Mouse (Mus musculus) liver, embryonic 16.5 days (tissue): ENCODE data around the gene Helz2. TPM values are rescaled to one million over a fixed set of nuclear protein-coding genes. Genes with fewer than 3 reads are reported as not detected.
"Not testable (repeated sequence)": the region's sequence is repeated elsewhere in the genome, so short reads cannot be mapped to it uniquely, and the experiment has no call there.

Experiments
- ATAC-seq: fragments of 200-750 bp; cut with Nextera tagmentation; 2 replicates; pipeline ENCODE4 v1.8.0; 2017; ENCODE audit warnings: low read depth, mild to moderate bottlenecking, moderate number of reproducible peaks, moderate library complexity
- H3K27ac ChIP-seq: fragments of 300-500 bp; sonication (generic); 2 replicates; pipeline ENCODE4 v1.5.1; 2014; ENCODE audit warnings: mild to moderate bottlenecking, low read length
- H3K27me3 ChIP-seq: fragments of 300-500 bp; sonication (generic); 2 replicates; pipeline ENCODE4 v1.6.1; 2014; ENCODE audit warnings: low read depth, low read length, mixed read lengths; ENCODE audit not compliant: control insufficient read depth, insufficient read depth
- H3K36me3 ChIP-seq: fragments of 300-500 bp; sonication (generic); 2 replicates; pipeline ENCODE4 v1.6.1; 2014; ENCODE audit warnings: mild to moderate bottlenecking; ENCODE audit not compliant: control insufficient read depth, insufficient read depth
- H3K4me1 ChIP-seq: fragments of 300-500 bp; sonication (generic); 2 replicates; pipeline ENCODE4 v1.6.1; 2014; ENCODE audit warnings: low read depth, low read length, mixed read lengths; ENCODE audit not compliant: control insufficient read depth
- H3K4me2 ChIP-seq: fragments of 300-500 bp; sonication (generic); 2 replicates; pipeline ENCODE4 v1.6.1; 2014; ENCODE audit warnings: low read depth, low read length, mixed read lengths
- H3K4me3 ChIP-seq: fragments of 300-500 bp; sonication (generic); 2 replicates; pipeline ENCODE4 v1.5.1; 2014; ENCODE audit warnings: low read depth, mild to moderate bottlenecking, low read length
- H3K9ac ChIP-seq: fragments of 300-500 bp; sonication (generic); 2 replicates; pipeline ENCODE4 v1.6.1; 2014; ENCODE audit warnings: low read depth, low read length
- H3K9me3 ChIP-seq: fragments of 300-500 bp; sonication (generic); replicated peaks from 2 replicates; pipeline ENCODE4 v1.6.1; 2016; ENCODE audit warnings: low read length; ENCODE audit not compliant: control insufficient read depth
- WGBS: fragments of 180-500 bp; shearing (Covaris S2); extraction: QIAGEN DNeasy Blood & Tissue Kit; methylation state at CpG from one replicate; pipeline ENCODE4 v1.1.7; 2014; ENCODE audit not compliant: insufficient replicate concordance; 5-methylcytosine and 5-hydroxymethylcytosine counted together
- polyA plus RNA-seq: library from polyadenylated mRNA; unstranded; fragments of >200 nt; fragmentation: Nextera tagmentation; extraction: Ambion mirVana; gene quantifications from 2 replicates; pipeline ENCODE4 v1.2.1, GENCODE M21; 2015

The Helz2 gene
- polyA plus RNA-seq, 1 experiment from 2014 or later, result 3.2 TPM

GRCm38 (mm10) chr2:181193044-181193443, 48.8 kb downstream of the Helz2 start:
- no peak for ATAC-seq
- peaks cover 4% of the 10 kb centered on the region; the same call in 1 of the 2 replicates for H3K27me3 ChIP-seq
- H3K4me1 ChIP-seq, result peaks cover 28% of the 10 kb centered on the region
- no peak overlapping the region for H3K4me2 ChIP-seq
- H3K4me3 ChIP-seq, result no peak overlapping the region
- 41% methylated on average over 3 of the region's 3 CpGs for WGBS
- no peak overlapping the region for H3K27ac ChIP-seq
- H3K36me3 ChIP-seq, result no peaks in the 10 kb centered on the region
- H3K9me3 ChIP-seq, result no peaks in the 10 kb centered on the region
- no peak overlapping the region for H3K9ac ChIP-seq

- no peak for ATAC-seq
- WGBS, result 66% methylated on average over 4 of the region's 4 CpGs
Observed at GRCm38 (mm10) chr2:181191936-181192335, 49.9 kb downstream of the Helz2 start.

GRCm38 (mm10) chr2:181191385-181191784, 50.4 kb downstream of the Helz2 start:
- H3K9ac ChIP-seq, H3K4me3 ChIP-seq, H3K9me3 ChIP-seq, H3K27ac ChIP-seq, H3K36me3 ChIP-seq, H3K4me2 ChIP-seq, H3K27me3 ChIP-seq, ATAC-seq: not testable (repeated sequence)
- WGBS, result 48% methylated on average over 4 of the region's 4 CpGs
- peaks cover 22% of the 10 kb centered on the region for H3K4me1 ChIP-seq

More at GRCm38 (mm10) chr2:181191936-181192335, 49.9 kb downstream of the Helz2 start:
- H3K36me3 ChIP-seq, result no peaks in the 10 kb centered on the region
- H3K27me3 ChIP-seq, result peaks cover 4% of the 10 kb centered on the region; the same call in 1 of the 2 replicates
- peaks cover 24% of the 10 kb centered on the region for H3K4me1 ChIP-seq
- no peak overlapping the region for H3K9ac ChIP-seq
- no peak overlapping the region for H3K27ac ChIP-seq
- H3K4me3 ChIP-seq, result no peak overlapping the region
- no peak overlapping the region for H3K4me2 ChIP-seq
- no peaks in the 10 kb centered on the region for H3K9me3 ChIP-seq

- Histone ChIP-seq H3K27ac (peak overlapping the region; percentile 74; the same call in 1 of the 2 replicates), H3K9me3 (no peaks in the 10 kb centered on the region), H3K4me3 (no peak overlapping the region), H3K4me1 (peaks cover 16% of the 10 kb centered on the region), H3K9ac (no peak overlapping the region), H3K36me3 (no peaks in the 10 kb centered on the region), H3K4me2 (no peak overlapping the region), H3K27me3 (peaks cover 8% of the 10 kb centered on the region)
- WGBS, result 61% methylated on average over 1 of the region's 1 CpGs
- ATAC-seq, result no peak
Observed at GRCm38 (mm10) chr2:181189321-181189720, 52.5 kb downstream of the Helz2 start.

DNA sequence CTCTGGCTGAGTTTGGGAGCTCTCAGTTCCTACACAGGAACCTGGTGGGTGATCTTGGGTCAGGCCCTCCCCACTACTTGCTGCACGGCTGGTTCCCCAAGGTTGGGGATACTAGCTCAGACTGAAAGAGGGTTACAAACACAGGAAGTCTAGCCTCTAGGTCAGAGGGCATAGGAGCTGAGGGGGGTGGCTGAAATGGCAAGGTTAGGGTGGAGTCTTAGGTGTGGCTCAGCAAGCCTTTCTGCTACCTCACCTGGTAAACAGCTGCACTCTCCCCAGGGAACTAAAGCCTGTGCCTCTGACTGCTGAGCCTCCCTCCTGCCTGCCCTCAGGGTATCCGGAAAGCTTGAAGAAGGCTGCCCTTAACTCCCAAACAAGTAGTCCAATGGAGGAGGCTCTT, 53.1 kb downstream of the Helz2 start:
- peaks cover 16% of the 10 kb centered on the region for H3K4me1 ChIP-seq
- H3K27me3 ChIP-seq, result peaks cover 5% of the 10 kb centered on the region
- 64% methylated on average over 2 of the region's 2 CpGs for WGBS
- H3K4me3 ChIP-seq, result peak overlapping the region; percentile 87; the same call in 1 of the 2 replicates
- H3K4me2 ChIP-seq, result peak overlapping the region; percentile 99
- H3K9ac ChIP-seq, result peak overlapping the region; percentile 46; the same call in 1 of the 2 replicates
- no peaks in the 10 kb centered on the region for H3K9me3 ChIP-seq
- no peak for ATAC-seq
- H3K36me3 ChIP-seq, result no peaks in the 10 kb centered on the region
- peak overlapping the region; percentile 74 for H3K27ac ChIP-seq

GRCm38 (mm10) chr2:181187121-181188000, 54.5 kb downstream of the Helz2 start, which contains the start of gene Ppdpf:
Ppdpf (plus strand) TSS chr2:181187247.
- Histone ChIP-seq H3K27me3 (peaks cover 5% of the 10 kb centered on the region), H3K4me3 (peak within 1 kb of the TSS; percentile 87), H3K4me1 (peaks cover 16% of the 10 kb centered on the region), H3K4me2 (peak within 1 kb of the TSS; percentile 99), H3K27ac (peak within 1 kb of the TSS; percentile 90), H3K9me3 (no peaks in the 10 kb centered on the region), H3K36me3 (no peaks in the 10 kb centered on the region), H3K9ac (peak within 1 kb of the TSS; percentile 87)
- peak; percentile 96 for ATAC-seq
- under 1% methylated on average over 64 of the region's 64 CpGs for WGBS

GRCm38 (mm10) chr2:181186635-181187034, 55.2 kb downstream of the Helz2 start:
- 1% methylated on average over 14 of the region's 14 CpGs for WGBS
- ATAC-seq, result peak; percentile 73
- Histone ChIP-seq H3K36me3 (no peaks in the 10 kb centered on the region), H3K9me3 (no peaks in the 10 kb centered on the region), H3K4me2 (peak overlapping the region; percentile 99), H3K9ac (peak overlapping the region; percentile 61), H3K27ac (peak overlapping the region; percentile 90), H3K4me1 (peaks cover 16% of the 10 kb centered on the region), H3K4me3 (peak overlapping the region; percentile 87), H3K27me3 (peaks cover 5% of the 10 kb centered on the region)

DNA sequence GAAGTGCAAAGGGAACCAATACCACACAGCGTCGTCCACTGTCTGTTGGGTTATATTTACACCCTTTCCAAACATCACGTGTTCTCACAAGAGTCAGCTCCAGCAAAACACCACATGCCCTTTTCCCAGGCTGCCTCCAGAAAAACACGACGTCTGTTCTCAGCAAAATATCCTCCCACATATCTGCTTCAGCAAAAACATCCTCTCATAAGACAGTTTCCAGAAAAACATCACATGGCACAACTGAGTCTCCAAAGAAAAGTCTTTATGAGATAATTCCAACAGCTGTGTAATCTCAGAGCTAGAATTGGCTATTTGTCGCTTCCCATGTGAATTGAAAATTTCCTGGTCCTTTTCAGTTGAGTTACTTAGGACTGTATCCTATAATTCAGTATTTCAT, 60.9 kb downstream of the Helz2 start:
- Histone ChIP-seq H3K9ac (no peak overlapping the region), H3K27ac (no peak overlapping the region), H3K27me3 (peaks cover 4% of the 10 kb centered on the region), H3K4me2 (no peak overlapping the region), H3K4me3 (no peak overlapping the region), H3K4me1 (no peaks in the 10 kb centered on the region), H3K9me3 (no peaks in the 10 kb centered on the region), H3K36me3 (no peaks in the 10 kb centered on the region)
- WGBS, result 53% methylated on average over 6 of the region's 6 CpGs
- ATAC-seq, result no peak

DNA sequence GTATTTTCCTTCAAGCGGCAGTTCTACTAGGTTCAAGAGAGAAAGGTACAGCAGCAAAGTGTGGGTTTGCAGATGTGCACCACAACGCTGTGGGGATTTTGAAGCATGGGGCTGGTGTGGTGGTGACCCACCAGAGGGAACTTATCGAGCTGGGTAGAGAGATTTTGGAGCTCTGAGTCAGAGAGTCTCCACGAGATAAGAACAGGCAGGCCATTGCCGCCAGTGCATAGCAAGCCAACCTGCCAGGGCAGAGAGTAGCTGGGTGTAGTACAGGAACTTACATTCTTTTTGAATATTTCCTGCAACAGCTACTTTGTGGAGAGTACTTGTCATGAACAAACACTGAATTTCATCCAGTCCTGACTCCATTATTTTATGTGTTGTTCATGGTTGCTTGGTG, 63.4 kb downstream of the Helz2 start:
- H3K27me3 ChIP-seq, result no peaks in the 10 kb centered on the region
- WGBS, result 42% methylated on average over 5 of the region's 5 CpGs
- no peaks in the 10 kb centered on the region for H3K36me3 ChIP-seq
- no peaks in the 10 kb centered on the region for H3K9me3 ChIP-seq
- no peak for ATAC-seq
- no peak overlapping the region for H3K27ac ChIP-seq
- H3K4me1 ChIP-seq, result no peaks in the 10 kb centered on the region
- no peak overlapping the region for H3K4me3 ChIP-seq
- H3K9ac ChIP-seq, result no peak overlapping the region
- H3K4me2 ChIP-seq, result no peak overlapping the region
